Mouse (Mus musculus) stomach, postnatal 0 days (tissue): ENCODE measurements around the gene Marveld1. TPM values are rescaled to one million over a fixed set of nuclear protein-coding genes. Genes with fewer than 3 reads are reported as not detected.

Source experiments
- ATAC-seq: fragments of 200-750 bp; cut with Nextera tagmentation; 2 replicates; pipeline ENCODE4 v1.8.0; 2017; ENCODE audit not compliant: low FRiP score, low TSS enrichment
- DNase-seq: peaks from one replicate; pipeline ENCODE4 v3.0.0-alpha.2; 2016; ENCODE audit warnings: low spot score
- H3K27ac ChIP-seq: fragments of 300-500 bp; sonication (generic); replicated peaks from 2 replicates; pipeline ENCODE4 v1.5.1; 2014; ENCODE audit warnings: mild to moderate bottlenecking, control low read depth
- H3K27me3 ChIP-seq: fragments of 300-500 bp; sonication (generic); 2 replicates; pipeline ENCODE4 v1.6.1; 2014; ENCODE audit warnings: low read length; ENCODE audit not compliant: control insufficient read depth, insufficient read depth
- H3K36me3 ChIP-seq: fragments of 300-500 bp; sonication (generic); 2 replicates; pipeline ENCODE4 v1.6.1; 2014; ENCODE audit warnings: low read length, mixed read lengths; ENCODE audit not compliant: control insufficient read depth, insufficient read depth
- H3K4me1 ChIP-seq: fragments of 300-500 bp; sonication (generic); replicated peaks from 2 replicates; pipeline ENCODE4 v1.6.1; 2014; ENCODE audit warnings: antibody characterized with exemption; ENCODE audit not compliant: control insufficient read depth, insufficient read depth
- H3K4me2 ChIP-seq: fragments of 300-500 bp; sonication (generic); replicated peaks from 2 replicates; pipeline ENCODE4 v1.6.1; 2014; ENCODE audit warnings: low read depth, mild to moderate bottlenecking, control low read depth, moderate library complexity
- H3K4me3 ChIP-seq: fragments of 300-500 bp; sonication (generic); 2 replicates; pipeline ENCODE4 v1.5.1; 2014; ENCODE audit warnings: low read depth, low read length, control low read depth
- H3K9ac ChIP-seq: fragments of 300-500 bp; sonication (generic); 2 replicates; pipeline ENCODE4 v1.6.1; 2014; ENCODE audit warnings: mild to moderate bottlenecking, low read length, control low read depth, mixed read lengths
- H3K9me3 ChIP-seq: fragments of 300-500 bp; sonication (generic); 2 replicates; pipeline ENCODE4 v1.6.1; 2016; ENCODE audit warnings: low read length; ENCODE audit not compliant: control insufficient read depth
- CTCF ChIP-seq: IDR thresholded peaks from 2 replicates; pipeline ENCODE4 v1.5.1; 2016; ENCODE audit warnings: antibody characterized with exemption, low read depth, mild to moderate bottlenecking, moderate library complexity
- EP300 ChIP-seq: optimal IDR thresholded peaks from 2 replicates; pipeline ENCODE3; 2016; ENCODE audit warnings: antibody characterized with exemption
- WGBS: fragments of 180-500 bp; shearing (Covaris S2); extraction: QIAGEN DNeasy Blood & Tissue Kit; methylation state at CpG from one replicate; pipeline ENCODE4 v1.1.7; 2014; 5-methylcytosine and 5-hydroxymethylcytosine counted together
- polyA plus RNA-seq: library from polyadenylated mRNA; unstranded; fragments of >200 nt; fragmentation: Nextera tagmentation; extraction: Ambion mirVana; gene quantifications from 2 replicates; pipeline ENCODE4 v1.2.1, GENCODE M21; 2015

Gene Marveld1
- polyA plus RNA-seq: 15.3 and 23.6 TPM in 2 replicates

DNA sequence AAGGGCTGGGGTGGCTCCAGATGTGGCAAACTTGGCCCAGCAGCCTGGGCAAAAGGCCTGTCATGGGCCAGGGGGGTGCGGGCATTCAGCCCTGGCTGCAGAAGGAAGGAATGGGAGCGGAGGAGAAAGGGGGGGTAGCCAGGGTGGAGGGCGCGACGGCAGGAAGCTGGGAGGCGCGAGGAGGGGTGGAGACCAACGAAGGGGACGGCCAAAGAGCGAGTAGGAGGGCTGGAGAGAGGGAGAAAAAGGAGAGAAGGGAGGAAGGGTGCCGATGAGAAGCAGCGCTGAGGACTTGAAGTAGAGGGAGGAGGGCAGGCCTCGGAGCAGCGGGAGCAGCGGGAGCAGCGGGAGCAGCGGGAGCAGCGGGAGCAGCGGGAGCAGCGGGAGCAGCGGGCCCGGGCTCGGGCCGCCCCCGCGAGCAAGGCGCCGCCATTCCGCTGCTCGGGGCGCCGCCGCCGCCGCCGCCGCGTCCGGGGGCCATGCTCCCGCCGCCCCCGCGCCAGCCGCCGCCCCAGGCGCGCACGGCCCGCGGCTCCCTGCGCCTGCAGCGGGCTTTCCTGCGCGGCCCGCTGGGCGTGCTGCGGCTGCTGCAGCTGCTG, at the start of gene Marveld1:
Gene Marveld1, plus strand, starts transcription at position 231 of the 599 bp plus-strand sequence.
- peaks cover 12% of the 10 kb centered on the region for H3K4me1 ChIP-seq
- H3K4me2 ChIP-seq: peak within 1 kb of the TSS; percentile 92
- peak within 1 kb of the TSS; percentile 94 for H3K9ac ChIP-seq
- H3K27ac ChIP-seq: peak within 1 kb of the TSS; percentile 96
- TF ChIP-seq CTCF: peak; percentile 46
- TF ChIP-seq EP300: no peak
- ATAC-seq (peak; percentile 75), DNase-seq (peak; percentile 77)
- under 1% methylated on average over 22 of the region's 57 CpGs for WGBS
- H3K36me3 ChIP-seq: no peaks in the 10 kb centered on the region
- H3K9me3 ChIP-seq: no peaks in the 10 kb centered on the region
- peak within 1 kb of the TSS; percentile 73 for H3K4me3 ChIP-seq
- H3K27me3 ChIP-seq: no peaks in the 10 kb centered on the region

DNA sequence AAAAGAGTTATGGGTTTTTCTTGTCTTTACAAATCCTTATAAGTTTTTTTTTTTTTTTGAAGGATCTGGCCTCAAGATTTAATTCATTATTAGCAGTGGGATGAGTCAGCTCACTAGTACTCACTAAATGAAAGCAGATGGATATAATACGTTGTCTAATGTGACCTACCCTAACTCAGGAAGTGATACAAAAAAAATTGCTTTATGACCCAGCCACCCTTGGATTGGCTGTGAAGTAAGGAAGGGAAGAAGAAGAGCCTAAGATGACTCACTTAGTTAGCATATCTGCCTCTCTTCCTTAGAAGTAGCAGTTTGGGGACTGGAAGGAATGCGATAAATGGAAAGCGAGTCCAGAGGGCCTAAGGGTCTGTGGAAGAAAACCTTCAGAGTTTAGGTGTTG, 47.8 kb upstream of the Marveld1 start:
- H3K9me3 ChIP-seq: no peaks in the 10 kb centered on the region
- 0 out of 2 replicates have a peak, but pooled peaks cover 2% of the 10 kb centered on the region for H3K36me3 ChIP-seq
- no peak overlapping the region for H3K4me2 ChIP-seq
- no peak overlapping the region for H3K9ac ChIP-seq
- no peaks in the 10 kb centered on the region for H3K4me1 ChIP-seq
- no peaks in the 10 kb centered on the region for H3K27me3 ChIP-seq
- no peak overlapping the region for H3K27ac ChIP-seq
- WGBS: 75% methylated on average over 3 of the region's 3 CpGs
- ATAC-seq (no peak), DNase-seq (no peak)
- H3K4me3 ChIP-seq: no peak overlapping the region
- TF ChIP-seq CTCF (no peak), EP300 (no peak)

DNA sequence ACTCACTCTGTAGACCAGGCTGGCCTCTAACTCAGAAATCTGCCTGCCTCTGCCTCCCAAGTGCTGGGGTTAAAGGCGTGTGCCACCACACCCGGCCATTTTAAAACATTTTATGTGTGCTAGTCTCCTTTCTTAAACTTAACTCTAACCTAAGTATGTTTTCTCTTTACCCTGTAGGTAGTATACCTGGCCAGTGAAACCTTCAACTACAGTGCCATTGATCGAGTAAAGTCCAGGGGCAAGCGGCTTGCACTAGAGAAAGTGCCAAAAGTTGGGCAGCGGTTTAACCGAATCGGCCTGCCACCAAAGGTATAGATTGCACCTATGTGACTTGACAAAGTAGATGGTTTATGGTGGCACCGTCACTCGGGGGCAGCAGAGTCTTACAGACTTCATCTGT, 42.5 kb upstream of the Marveld1 start:
- Histone ChIP-seq H3K27ac (no peak overlapping the region), H3K9me3 (no peaks in the 10 kb centered on the region), H3K36me3 (peaks cover 6% of the 10 kb centered on the region; the same call in 1 of the 2 replicates), H3K27me3 (no peaks in the 10 kb centered on the region), H3K9ac (no peak overlapping the region), H3K4me2 (no peak overlapping the region), H3K4me3 (no peak overlapping the region), H3K4me1 (no peaks in the 10 kb centered on the region)
- ATAC-seq (no peak), DNase-seq (no peak)
- 94% methylated on average over 9 of the region's 9 CpGs for WGBS
- TF ChIP-seq EP300 (no peak), CTCF (peak; percentile 29)

DNA sequence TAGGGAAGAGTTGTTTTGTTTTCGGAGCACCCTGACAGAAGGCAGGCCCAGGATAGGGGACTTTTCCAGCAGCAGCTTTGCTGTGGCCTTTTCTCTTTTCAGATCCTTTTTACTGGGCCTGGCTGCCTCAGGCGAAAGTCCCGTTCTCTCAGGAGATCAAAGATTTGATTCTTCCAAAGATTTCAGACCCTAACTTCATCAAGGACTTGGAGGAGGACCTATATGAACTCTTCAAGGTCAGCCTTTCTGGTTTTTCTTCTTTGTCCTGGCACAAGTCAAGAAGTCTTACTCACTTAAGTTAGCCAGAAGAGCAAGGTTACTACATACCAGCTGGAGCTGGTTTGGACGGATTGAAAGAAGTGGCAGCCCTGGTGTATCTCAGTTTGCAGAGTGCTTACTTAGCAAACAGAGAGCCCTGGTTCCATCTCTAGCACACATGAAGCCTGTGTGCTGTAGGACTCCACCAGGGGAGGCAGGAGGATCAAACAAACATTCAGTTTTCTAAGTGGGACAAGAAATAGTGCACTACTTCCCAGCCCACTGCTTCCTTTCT, 31.3 kb upstream of the Marveld1 start:
- Histone ChIP-seq H3K4me3 (no peak overlapping the region), H3K4me2 (no peak overlapping the region), H3K27me3 (no peaks in the 10 kb centered on the region), H3K36me3 (peaks cover 13% of the 10 kb centered on the region), H3K9me3 (no peaks in the 10 kb centered on the region), H3K27ac (0 out of 2 replicates have a peak overlapping the region, but pooled peaks have one; percentile 31), H3K9ac (no peak overlapping the region), H3K4me1 (no peaks in the 10 kb centered on the region)
- ATAC-seq: peak; percentile 62
- TF ChIP-seq EP300: no peak
- WGBS: 74% methylated on average over 4 of the region's 4 CpGs
- no peak for DNase-seq

DNA sequence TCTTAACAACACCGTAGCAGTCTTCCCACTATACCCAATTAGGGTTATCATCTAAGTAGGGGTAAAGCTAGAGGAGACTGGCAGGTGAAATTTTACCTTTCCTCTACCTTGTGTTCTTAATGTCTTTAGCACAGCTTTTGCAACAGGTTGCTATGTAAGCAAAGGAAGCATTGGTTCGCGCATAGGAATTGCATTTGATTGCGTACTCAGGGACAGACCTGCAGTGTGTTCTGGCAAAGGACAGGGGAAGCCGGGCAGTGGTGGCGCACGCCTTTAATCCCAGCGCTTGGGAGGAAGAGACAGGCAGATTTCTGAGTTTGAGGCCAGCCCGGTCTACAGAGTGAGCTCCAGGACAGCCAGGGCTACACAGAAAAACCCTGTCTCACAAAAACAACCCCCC, 29.1 kb upstream of the Marveld1 start:
- Histone ChIP-seq H3K9ac (no peak overlapping the region), H3K27ac (no peak overlapping the region), H3K36me3 (peaks cover 19% of the 10 kb centered on the region), H3K27me3 (no peaks in the 10 kb centered on the region), H3K9me3 (no peaks in the 10 kb centered on the region), H3K4me3 (no peak overlapping the region), H3K4me1 (no peaks in the 10 kb centered on the region), H3K4me2 (no peak overlapping the region)
- ATAC-seq (peak; percentile 14; the same call in 1 of the 2 replicates), DNase-seq (no peak)
- TF ChIP-seq EP300 (no peak), CTCF (no peak)
- WGBS: 90% methylated on average over 9 of the region's 9 CpGs

DNA sequence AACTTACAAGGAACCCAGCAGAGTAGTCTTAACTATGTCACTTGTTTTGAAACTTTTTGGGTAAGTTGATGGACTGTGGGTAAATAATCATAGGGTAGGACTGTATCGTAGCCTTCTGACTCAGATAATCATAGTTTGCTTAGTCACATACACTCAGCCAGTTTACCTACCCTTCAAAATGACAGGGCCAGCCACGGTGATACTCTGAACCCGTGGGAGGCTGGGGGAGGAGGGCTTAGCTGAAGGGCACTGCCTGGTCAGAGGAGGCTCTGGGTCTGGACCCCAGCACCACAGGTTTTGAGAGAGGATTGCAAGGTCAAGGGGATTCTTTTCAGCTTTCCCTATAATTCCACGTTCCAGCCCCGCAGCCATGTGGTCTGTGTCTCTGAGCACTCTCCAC, 28.6 kb upstream of the Marveld1 start:
- no peak overlapping the region for H3K4me3 ChIP-seq
- no peaks in the 10 kb centered on the region for H3K9me3 ChIP-seq
- no peak overlapping the region for H3K9ac ChIP-seq
- no peak overlapping the region for H3K4me2 ChIP-seq
- WGBS: 70% methylated on average over 5 of the region's 5 CpGs
- H3K36me3 ChIP-seq: peaks cover 19% of the 10 kb centered on the region
- no peaks in the 10 kb centered on the region for H3K4me1 ChIP-seq
- H3K27me3 ChIP-seq: no peaks in the 10 kb centered on the region
- ATAC-seq (peak; percentile 81), DNase-seq (peak; percentile 60)
- TF ChIP-seq EP300 (no peak), CTCF (no peak)
- H3K27ac ChIP-seq: no peak overlapping the region
